Mouse (Mus musculus) embryonic facial prominence, embryonic 13.5 days (tissue): ENCODE measurements around the gene Lyrm4. TPM values are rescaled to one million over a fixed set of nuclear protein-coding genes. Genes with fewer than 3 reads are reported as not detected.
"Not testable (repeated sequence)": the region's sequence is repeated elsewhere in the genome, so short reads cannot be mapped to it uniquely, and the experiment has no call there.

Source experiments
- ATAC-seq: fragments of 200-750 bp; cut with Nextera tagmentation; 2 replicates; pipeline ENCODE4 v1.8.0; 2017; ENCODE audit warnings: low read depth; ENCODE audit not compliant: insufficient number of reproducible peaks, insufficient read depth, low FRiP score, low TSS enrichment
- H3K27ac ChIP-seq: fragments of 300-500 bp; sonication (generic); 2 replicates; pipeline ENCODE4 v1.5.1; 2015; ENCODE audit warnings: moderate library complexity, mild to moderate bottlenecking, inconsistent platforms
- H3K27me3 ChIP-seq: fragments of 300-500 bp; sonication (generic); 2 replicates; pipeline ENCODE4 v1.6.1; 2015; ENCODE audit warnings: mild to moderate bottlenecking, inconsistent platforms
- H3K36me3 ChIP-seq: fragments of 300-500 bp; sonication (generic); 2 replicates; pipeline ENCODE4 v1.6.1; 2015; ENCODE audit warnings: mild to moderate bottlenecking, inconsistent platforms
- H3K4me1 ChIP-seq: fragments of 300-500 bp; sonication (generic); 2 replicates; pipeline ENCODE4 v1.6.1; 2015; ENCODE audit warnings: inconsistent platforms
- H3K4me2 ChIP-seq: fragments of 300-500 bp; sonication (generic); 2 replicates; pipeline ENCODE4 v1.6.1; 2015; ENCODE audit warnings: moderate library complexity, mild to moderate bottlenecking, inconsistent platforms
- H3K4me3 ChIP-seq: fragments of 300-500 bp; sonication (generic); 2 replicates; pipeline ENCODE4 v1.5.1; 2015; ENCODE audit warnings: mild to moderate bottlenecking, inconsistent platforms
- H3K9ac ChIP-seq: fragments of 300-500 bp; sonication (generic); 2 replicates; pipeline ENCODE4 v1.6.1; 2015; ENCODE audit warnings: mild to moderate bottlenecking, inconsistent platforms
- H3K9me3 ChIP-seq: fragments of 300-500 bp; sonication (generic); 2 replicates; pipeline ENCODE4 v1.6.1; 2016; ENCODE audit warnings: inconsistent platforms
- WGBS: fragments of 180-500 bp; shearing (Covaris S2); methylation state at CpG from one replicate; pipeline ENCODE4 v1.1.7; 2015; ENCODE audit warnings: mixed read lengths; 5-methylcytosine and 5-hydroxymethylcytosine counted together
- polyA plus RNA-seq: library from polyadenylated mRNA; unstranded; fragments of >200 nt; fragmentation: Nextera tagmentation; extraction: Ambion mirVana; gene quantifications from 2 replicates; pipeline ENCODE4 v1.2.1, GENCODE M21; 2015

The Lyrm4 gene
- polyA plus RNA-seq, 1 experiment from 2014 or later, result 24.5 TPM

- WGBS, result 77% methylated on average over 9 of the region's 9 CpGs
- no peak for ATAC-seq
These were observed 85.4 kb downstream of the Lyrm4 start for GRCm38 (mm10) chr13:36031959-36032358.

GRCm38 (mm10) chr13:36019309-36020274 lies 97.7 kb downstream of the Lyrm4 start:
- Histone ChIP-seq H3K27ac (no peak overlapping the region), H3K9me3 (no peaks in the 10 kb centered on the region), H3K4me1 (no peaks in the 10 kb centered on the region), H3K36me3 (no peaks in the 10 kb centered on the region), H3K4me2 (no peak overlapping the region), H3K9ac (no peak overlapping the region), H3K27me3 (no peaks in the 10 kb centered on the region), H3K4me3 (no peak overlapping the region)
- WGBS, result 62% methylated on average over 10 of the region's 10 CpGs
- no peak for ATAC-seq

More at GRCm38 (mm10) chr13:36031959-36032358, 85.4 kb downstream of the Lyrm4 start:
- no peaks in the 10 kb centered on the region for H3K27me3 ChIP-seq
- H3K4me3 ChIP-seq, result no peak overlapping the region
- no peak overlapping the region for H3K27ac ChIP-seq
- H3K9ac ChIP-seq, result no peak overlapping the region
- no peaks in the 10 kb centered on the region for H3K9me3 ChIP-seq
- no peaks in the 10 kb centered on the region for H3K36me3 ChIP-seq
- 0 out of 2 replicates have a peak, but pooled peaks cover 3% of the 10 kb centered on the region for H3K4me1 ChIP-seq
- no peak overlapping the region for H3K4me2 ChIP-seq

GRCm38 (mm10) chr13:36018017-36018416 lies 99.3 kb downstream of the Lyrm4 start:
- Histone ChIP-seq H3K9ac (no peak overlapping the region), H3K36me3 (no peaks in the 10 kb centered on the region)

GRCm38 (mm10) chr13:36015636-36016035 lies 101.7 kb downstream of the Lyrm4 start:
- H3K36me3 ChIP-seq, result no peaks in the 10 kb centered on the region
- no peak overlapping the region for H3K9ac ChIP-seq
- H3K27me3 ChIP-seq, result no peaks in the 10 kb centered on the region
- H3K4me3 ChIP-seq, result no peak overlapping the region
- no peak for ATAC-seq
- H3K27ac ChIP-seq, result no peak overlapping the region
- no peak overlapping the region for H3K4me2 ChIP-seq
- H3K4me1 ChIP-seq, result no peaks in the 10 kb centered on the region
- no peaks in the 10 kb centered on the region for H3K9me3 ChIP-seq
- 68% methylated on average over 3 of the region's 3 CpGs for WGBS

More at GRCm38 (mm10) chr13:36018017-36018416, 99.3 kb downstream of the Lyrm4 start:
- Histone ChIP-seq H3K4me2 (no peak overlapping the region), H3K27me3 (no peaks in the 10 kb centered on the region), H3K4me3 (no peak overlapping the region), H3K27ac (no peak overlapping the region), H3K9me3 (no peaks in the 10 kb centered on the region), H3K4me1 (no peaks in the 10 kb centered on the region)
- WGBS, result 73% methylated on average over 2 of the region's 2 CpGs
- no peak for ATAC-seq

GRCm38 (mm10) chr13:36009981-36010380 lies 107.3 kb downstream of the Lyrm4 start:
- Histone ChIP-seq H3K9me3 (no peaks in the 10 kb centered on the region), H3K36me3 (no peaks in the 10 kb centered on the region), H3K4me2 (no peak overlapping the region), H3K4me1 (no peaks in the 10 kb centered on the region), H3K27me3 (no peaks in the 10 kb centered on the region), H3K27ac (no peak overlapping the region), H3K9ac (no peak overlapping the region), H3K4me3 (no peak overlapping the region)
- WGBS, result 80% methylated on average over 2 of the region's 2 CpGs
- ATAC-seq, result no peak

GRCm38 (mm10) chr13:36000798-36001197 lies 116.5 kb downstream of the Lyrm4 start:
- H3K9me3 ChIP-seq, result no peaks in the 10 kb centered on the region
- no peak overlapping the region for H3K4me3 ChIP-seq
- H3K4me1 ChIP-seq, result peaks cover 4% of the 10 kb centered on the region; the same call in 1 of the 2 replicates
- no peak overlapping the region for H3K9ac ChIP-seq
- 65% methylated on average over 1 of the region's 1 CpGs for WGBS
- no peak overlapping the region for H3K4me2 ChIP-seq
- no peaks in the 10 kb centered on the region for H3K27me3 ChIP-seq
- ATAC-seq, result no peak
- no peaks in the 10 kb centered on the region for H3K36me3 ChIP-seq
- no peak overlapping the region for H3K27ac ChIP-seq

- H3K36me3 ChIP-seq, result no peaks in the 10 kb centered on the region
- no peak for ATAC-seq
- WGBS, result 90% methylated on average over 4 of the region's 4 CpGs
- H3K4me2 ChIP-seq, result no peak overlapping the region
- no peak overlapping the region for H3K4me3 ChIP-seq
- peaks cover 5% of the 10 kb centered on the region; the same call in 1 of the 2 replicates for H3K4me1 ChIP-seq
- H3K9me3 ChIP-seq, result 0 out of 2 replicates have a peak, but pooled peaks cover 4% of the 10 kb centered on the region
- no peak overlapping the region for H3K9ac ChIP-seq
- H3K27ac ChIP-seq, result no peak overlapping the region
- no peaks in the 10 kb centered on the region for H3K27me3 ChIP-seq
These were observed 119.7 kb downstream of the Lyrm4 start for GRCm38 (mm10) chr13:35997606-35998005.

- WGBS, result 65% methylated on average over 2 of the region's 2 CpGs
- ATAC-seq, result no peak
These were observed 121.5 kb downstream of the Lyrm4 start for GRCm38 (mm10) chr13:35995696-35996426.

GRCm38 (mm10) chr13:35995231-35995630 lies 122.1 kb downstream of the Lyrm4 start:
- no peak overlapping the region for H3K4me2 ChIP-seq
- ATAC-seq, result no peak
- H3K27me3 ChIP-seq, result no peaks in the 10 kb centered on the region
- H3K4me1 ChIP-seq, result peaks cover 5% of the 10 kb centered on the region; the same call in 1 of the 2 replicates
- no peak overlapping the region for H3K9ac ChIP-seq
- WGBS, result 80% methylated on average over 3 of the region's 3 CpGs
- no peak overlapping the region for H3K4me3 ChIP-seq
- H3K27ac ChIP-seq, result no peak overlapping the region
- 0 out of 2 replicates have a peak, but pooled peaks cover 4% of the 10 kb centered on the region for H3K9me3 ChIP-seq
- no peaks in the 10 kb centered on the region for H3K36me3 ChIP-seq

More at GRCm38 (mm10) chr13:35995696-35996426, 121.5 kb downstream of the Lyrm4 start:
- H3K27me3 ChIP-seq, result no peaks in the 10 kb centered on the region
- no peak overlapping the region for H3K27ac ChIP-seq
- no peak overlapping the region for H3K9ac ChIP-seq
- H3K9me3 ChIP-seq, result 0 out of 2 replicates have a peak, but pooled peaks cover 4% of the 10 kb centered on the region
- no peak overlapping the region for H3K4me3 ChIP-seq
- peaks cover 5% of the 10 kb centered on the region; the same call in 1 of the 2 replicates for H3K4me1 ChIP-seq
- H3K4me2 ChIP-seq, result no peak overlapping the region
- H3K36me3 ChIP-seq, result no peaks in the 10 kb centered on the region

GRCm38 (mm10) chr13:35994067-35994466 lies 123.3 kb downstream of the Lyrm4 start:
- 81% methylated on average over 8 of the region's 8 CpGs for WGBS
- H3K9ac ChIP-seq, result no peak overlapping the region
- H3K9me3 ChIP-seq, result 0 out of 2 replicates have a peak, but pooled peaks cover 4% of the 10 kb centered on the region
- no peak overlapping the region for H3K4me3 ChIP-seq
- H3K4me1 ChIP-seq, result peaks cover 5% of the 10 kb centered on the region; the same call in 1 of the 2 replicates
- H3K27me3 ChIP-seq, result no peaks in the 10 kb centered on the region
- H3K4me2 ChIP-seq, result no peak overlapping the region
- H3K36me3 ChIP-seq, result no peaks in the 10 kb centered on the region
- no peak for ATAC-seq
- H3K27ac ChIP-seq, result no peak overlapping the region

- WGBS, result 97% methylated on average over 21 of the region's 21 CpGs
- H3K27ac ChIP-seq, H3K27me3 ChIP-seq, H3K4me2 ChIP-seq, H3K4me1 ChIP-seq, H3K9ac ChIP-seq, ATAC-seq, H3K36me3 ChIP-seq, H3K9me3 ChIP-seq, H3K4me3 ChIP-seq: not testable (repeated sequence)
These were observed 126.1 kb downstream of the Lyrm4 start for GRCm38 (mm10) chr13:35991185-35991584.
